Mouse (Mus musculus) heart, postnatal 0 days (tissue): Measurements from ENCODE around the gene Dpm3.

Source experiments
- CTCF ChIP-seq: IDR thresholded peaks from 2 replicates; pipeline ENCODE4 v1.5.1; 2016; ENCODE audit warnings: antibody characterized with exemption, control low read depth, low read depth
- EP300 ChIP-seq: IDR thresholded peaks from 2 replicates; pipeline ENCODE4 v1.6.1; 2016; ENCODE audit warnings: antibody characterized with exemption, low read depth

- TF ChIP-seq EP300, result no peak
- no peak for TF ChIP-seq CTCF
Observed at GRCm38 (mm10) chr3:89228836-89229235, 30.3 kb upstream of the Dpm3 start, which contains the start of gene Muc1.
